Mouse (Mus musculus) liver, embryonic 11.5 days (tissue): ENCODE results near the gene St6galnac6. TPM values are rescaled to one million over a fixed set of nuclear protein-coding genes. Genes with fewer than 3 reads are reported as not detected.

Experiments used
- ATAC-seq: fragments of 200-750 bp; cut with Nextera tagmentation; replicated peaks from 2 replicates; pipeline ENCODE4 v1.8.0; 2017; ENCODE audit warnings: moderate number of reproducible peaks, mild to moderate bottlenecking, moderate TSS enrichment, moderate library complexity; ENCODE audit not compliant: low FRiP score
- DNase-seq: peaks from one replicate; pipeline ENCODE4 v3.0.0-alpha.2; 2017; ENCODE audit warnings: low spot score
- H3K27ac ChIP-seq: fragments of 300-500 bp; sonication (generic); 2 replicates; pipeline ENCODE4 v1.5.1; 2014; ENCODE audit warnings: mild to moderate bottlenecking, low read depth, low read length, control low read depth
- H3K27me3 ChIP-seq: fragments of 300-500 bp; sonication (generic); replicated peaks from 2 replicates; pipeline ENCODE4 v1.6.1; 2014; ENCODE audit warnings: low read length, mixed read lengths; ENCODE audit not compliant: control insufficient read depth, insufficient read depth
- H3K36me3 ChIP-seq: fragments of 300-500 bp; sonication (generic); 2 replicates; pipeline ENCODE4 v1.6.1; 2014; ENCODE audit warnings: mild to moderate bottlenecking, low read length, moderate library complexity, mixed read lengths; ENCODE audit not compliant: control insufficient read depth, insufficient read depth
- H3K4me1 ChIP-seq: fragments of 300-500 bp; sonication (generic); replicated peaks from 2 replicates; pipeline ENCODE4 v1.6.1; 2014; ENCODE audit warnings: low read length, mixed read lengths; ENCODE audit not compliant: control insufficient read depth, insufficient read depth
- H3K4me2 ChIP-seq: fragments of 300-500 bp; sonication (generic); 2 replicates; pipeline ENCODE4 v1.6.1; 2014; ENCODE audit warnings: mild to moderate bottlenecking, control low read depth, moderate library complexity
- H3K4me3 ChIP-seq: fragments of 300-500 bp; sonication (generic); 2 replicates; pipeline ENCODE4 v1.5.1; 2014; ENCODE audit warnings: low read depth, low read length, control low read depth
- H3K9ac ChIP-seq: fragments of 300-500 bp; sonication (generic); 2 replicates; pipeline ENCODE4 v1.6.1; 2014; ENCODE audit warnings: low read depth, low read length, control low read depth
- H3K9me3 ChIP-seq: fragments of 300-500 bp; sonication (generic); 2 replicates; pipeline ENCODE4 v1.6.1; 2016; ENCODE audit warnings: low read length, inconsistent platforms, mixed read lengths; ENCODE audit not compliant: control insufficient read depth
- WGBS: fragments of 180-500 bp; shearing (Covaris S2); extraction: QIAGEN DNeasy Blood & Tissue Kit; methylation state at CpG from one replicate; pipeline ENCODE4 v1.1.7; 2014; 5-methylcytosine and 5-hydroxymethylcytosine counted together
- polyA plus RNA-seq: library from polyadenylated mRNA; unstranded; fragments of >200 nt; fragmentation: Nextera tagmentation; extraction: Ambion mirVana; gene quantifications from 2 replicates; pipeline ENCODE4 v1.2.1, GENCODE M21; 2014

The St6galnac6 gene
- polyA plus RNA-seq, 1 experiment from 2014 or later: 10.6 TPM

GRCm38 (mm10) chr2:32617601-32618000 is 18.1 kb downstream of the St6galnac6 start:
- Histone ChIP-seq H3K9me3 (no peaks in the 10 kb centered on the region), H3K27ac (no peak overlapping the region), H3K4me1 (peaks cover 29% of the 10 kb centered on the region), H3K27me3 (no peaks in the 10 kb centered on the region), H3K9ac (no peak overlapping the region), H3K4me2 (no peak overlapping the region), H3K36me3 (peaks cover 41% of the 10 kb centered on the region), H3K4me3 (no peak overlapping the region)
- DNase-seq: no peak
- WGBS: 95% methylated on average over 4 of the region's 4 CpGs
- ATAC-seq: no peak

GRCm38 (mm10) chr2:32618051-32618450 is 18.5 kb downstream of the St6galnac6 start:
- no peak overlapping the region for H3K27ac ChIP-seq
- H3K4me3 ChIP-seq: no peak overlapping the region

DNA sequence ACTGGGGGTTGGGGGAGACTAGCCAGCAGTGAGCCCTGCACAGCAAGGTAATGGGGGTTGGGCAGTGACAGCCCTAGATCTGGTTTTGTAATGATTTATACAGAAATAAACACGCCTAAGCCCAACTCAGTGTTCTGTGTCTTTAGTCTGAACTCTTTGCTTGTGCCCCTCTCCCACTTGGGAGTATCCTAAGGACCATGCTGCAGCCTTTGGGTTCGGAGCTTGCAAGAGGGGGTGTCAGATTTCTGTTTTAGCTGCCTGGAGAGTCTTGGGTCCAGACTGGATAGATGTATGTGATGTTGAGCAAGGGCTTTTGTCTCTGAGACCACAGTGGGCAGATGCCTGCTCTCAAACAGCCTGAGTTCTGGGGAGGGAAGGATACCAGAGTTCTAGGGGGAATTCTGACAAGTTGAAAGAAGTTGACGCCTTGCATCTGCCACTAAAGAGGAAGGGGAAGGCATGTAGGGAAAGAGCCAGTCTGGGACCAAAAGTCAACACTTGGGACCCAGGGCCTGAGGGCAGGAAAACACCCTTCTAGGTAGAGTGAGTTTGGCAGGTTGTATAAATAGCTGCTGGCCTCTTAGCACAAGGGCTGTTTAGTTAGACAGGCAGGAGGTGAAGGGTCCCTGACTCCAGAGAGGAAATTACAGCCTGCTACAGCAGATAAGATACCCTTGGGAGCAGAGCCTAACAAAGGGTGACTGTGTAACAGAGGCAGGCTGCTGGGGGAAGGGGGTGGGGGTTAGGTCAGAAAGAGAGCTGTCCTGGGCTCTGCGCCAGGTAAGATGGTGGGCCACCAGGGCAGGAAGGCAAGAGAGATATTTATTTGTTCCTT is 21.4 kb downstream of the St6galnac6 start:
- DNase-seq (no peak), ATAC-seq (peak; percentile 65; the same call in 1 of the 2 replicates)
- Histone ChIP-seq H3K9ac (0 out of 2 replicates have a peak overlapping the region, but pooled peaks have one; percentile 5), H3K9me3 (no peaks in the 10 kb centered on the region), H3K4me2 (0 out of 2 replicates have a peak overlapping the region, but pooled peaks have one; percentile 13), H3K4me1 (peaks cover 45% of the 10 kb centered on the region), H3K27ac (peak overlapping the region; percentile 64), H3K27me3 (no peaks in the 10 kb centered on the region), H3K4me3 (no peak overlapping the region), H3K36me3 (peaks cover 26% of the 10 kb centered on the region)
- 34% methylated on average over 4 of the region's 4 CpGs for WGBS

More at GRCm38 (mm10) chr2:32618051-32618450, 18.5 kb downstream of the St6galnac6 start:
- Histone ChIP-seq H3K4me1 (peaks cover 29% of the 10 kb centered on the region), H3K9ac (no peak overlapping the region), H3K9me3 (no peaks in the 10 kb centered on the region), H3K36me3 (peaks cover 39% of the 10 kb centered on the region), H3K27me3 (no peaks in the 10 kb centered on the region), H3K4me2 (no peak overlapping the region)
- 89% methylated on average over 9 of the region's 9 CpGs for WGBS
- DNase-seq: no peak
- no peak for ATAC-seq

DNA sequence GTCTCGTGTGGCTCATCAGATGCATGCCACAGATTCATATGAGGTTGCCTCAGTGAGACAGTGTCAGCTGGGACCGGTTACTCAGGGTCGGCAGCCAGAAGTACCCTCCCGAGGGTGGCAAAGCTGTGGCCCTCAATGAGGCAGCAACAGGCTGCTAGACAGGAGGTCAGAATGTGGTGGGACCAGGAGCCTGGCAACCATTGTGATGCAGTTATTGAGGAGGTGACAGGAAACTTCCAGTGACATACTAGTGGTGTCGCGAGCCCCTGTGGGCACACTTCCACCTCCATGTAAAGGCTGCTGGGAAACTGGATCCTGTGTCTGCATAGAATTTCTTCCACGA is 22.0 kb downstream of the St6galnac6 start, which contains the start of gene Ak1:
Ak1 (plus strand) TSS at position 242 of the 343 bp plus-strand sequence.
- Histone ChIP-seq H3K9ac (0 out of 2 replicates have a peak within 1 kb of the TSS, but pooled peaks have one; percentile 5), H3K27ac (peak within 1 kb of the TSS; percentile 64), H3K4me2 (0 out of 2 replicates have a peak within 1 kb of the TSS, but pooled peaks have one; percentile 23)

GRCm38 (mm10) chr2:32624111-32624748 is 24.7 kb downstream of the St6galnac6 start:
- Histone ChIP-seq H3K4me1 (peaks cover 50% of the 10 kb centered on the region), H3K4me3 (no peak overlapping the region), H3K27ac (no peak overlapping the region), H3K4me2 (no peak overlapping the region), H3K9ac (no peak overlapping the region), H3K27me3 (no peaks in the 10 kb centered on the region), H3K36me3 (peaks cover 2% of the 10 kb centered on the region; the same call in 1 of the 2 replicates), H3K9me3 (no peaks in the 10 kb centered on the region)
- 69% methylated on average over 5 of the region's 5 CpGs for WGBS
- ATAC-seq: no peak
- no peak for DNase-seq

More for the DNA sequence above, 22.0 kb downstream of the St6galnac6 start, which contains the start of gene Ak1:
- no peaks in the 10 kb centered on the region for H3K27me3 ChIP-seq
- H3K9me3 ChIP-seq: no peaks in the 10 kb centered on the region
- ATAC-seq: no peak
- H3K4me1 ChIP-seq: peaks cover 46% of the 10 kb centered on the region
- WGBS: 47% methylated on average over 7 of the region's 7 CpGs
- H3K36me3 ChIP-seq: peaks cover 23% of the 10 kb centered on the region
- DNase-seq: no peak
- H3K4me3 ChIP-seq: no peak within 1 kb of the TSS

DNA sequence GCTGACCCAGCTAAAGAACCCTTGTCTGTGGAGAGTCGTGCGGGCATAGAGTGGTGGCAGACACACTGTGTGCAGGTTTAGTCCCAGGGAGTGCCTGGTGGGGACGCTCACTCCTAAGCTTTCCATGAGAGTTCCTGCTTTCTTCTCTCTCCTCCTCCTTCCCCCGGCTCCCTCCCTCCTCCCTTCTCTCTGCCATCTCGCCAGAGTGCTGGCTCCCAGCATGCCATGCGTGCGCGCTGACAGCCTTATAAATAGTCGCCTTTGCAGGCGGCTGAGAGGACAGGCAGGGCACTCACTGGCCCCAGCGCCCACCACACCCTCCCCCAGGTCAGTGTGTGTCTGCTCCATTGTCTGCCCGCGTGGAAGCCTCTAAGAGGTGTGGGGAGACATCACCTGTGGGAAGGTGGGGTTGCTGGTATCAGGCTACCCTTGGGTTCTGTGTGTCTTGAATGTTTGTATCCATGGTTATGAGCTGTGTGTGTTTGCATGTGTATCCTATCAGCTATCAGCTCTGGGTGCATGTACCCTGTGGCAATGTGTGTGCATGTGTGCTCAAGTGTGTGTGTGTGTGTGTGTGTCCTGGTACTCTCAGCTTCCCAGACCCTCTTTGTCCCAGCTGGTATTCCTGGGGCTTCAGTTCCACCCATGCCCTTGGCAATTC is 25.8 kb downstream of the St6galnac6 start:
- ATAC-seq: peak; percentile 30; the same call in 1 of the 2 replicates
- peak; percentile 65 for DNase-seq
- Histone ChIP-seq H3K9me3 (no peaks in the 10 kb centered on the region), H3K4me3 (peak overlapping the region; percentile 26), H3K27me3 (no peaks in the 10 kb centered on the region), H3K36me3 (no peaks in the 10 kb centered on the region), H3K4me1 (peaks cover 41% of the 10 kb centered on the region), H3K4me2 (peak overlapping the region; percentile 55), H3K27ac (peak overlapping the region; percentile 43; the same call in 1 of the 2 replicates), H3K9ac (peak overlapping the region; percentile 53)
- 6% methylated on average over 13 of the region's 13 CpGs for WGBS

DNA sequence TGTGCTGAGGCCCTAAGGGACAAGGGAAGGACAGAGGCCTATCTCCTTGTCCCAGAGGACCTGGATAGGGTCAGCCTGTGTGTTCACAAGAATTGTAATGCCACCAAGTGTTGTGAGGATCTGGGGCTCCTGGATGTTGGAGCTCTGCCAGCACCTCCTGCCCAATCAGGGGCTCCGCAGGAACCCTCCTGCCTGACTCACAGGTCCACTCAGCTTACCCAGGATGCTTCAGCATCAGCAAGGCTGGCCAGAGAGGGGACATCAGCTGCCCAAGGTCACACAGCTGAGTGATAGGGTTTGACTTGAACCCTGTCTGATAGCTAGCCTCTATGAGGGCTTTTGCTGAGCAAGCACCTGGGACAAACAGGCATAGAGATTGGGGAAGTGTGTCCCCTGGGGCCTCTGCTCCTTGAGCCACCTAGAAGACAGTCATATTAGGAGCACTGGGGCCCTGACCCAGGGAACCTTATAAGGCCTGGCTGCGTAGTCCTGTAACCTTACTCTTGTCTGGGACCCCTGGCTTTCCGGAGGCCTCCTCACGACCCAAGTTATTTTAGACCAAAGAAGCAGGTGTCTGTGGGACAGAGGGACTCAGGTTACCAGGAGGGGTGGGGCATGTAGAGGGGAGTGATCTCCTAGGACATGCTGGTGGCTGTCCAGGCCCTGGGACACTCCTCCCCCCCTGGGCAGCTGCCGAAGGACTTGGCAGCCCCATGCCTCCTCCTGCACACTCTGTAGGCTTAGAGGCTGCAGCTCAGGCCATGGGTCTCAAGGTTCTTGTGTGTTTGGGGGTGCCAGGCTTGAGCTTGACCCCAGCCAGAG is 26.6 kb downstream of the St6galnac6 start:
- Histone ChIP-seq H3K9me3 (no peaks in the 10 kb centered on the region), H3K36me3 (no peaks in the 10 kb centered on the region), H3K4me1 (peaks cover 34% of the 10 kb centered on the region), H3K4me3 (no peak overlapping the region), H3K4me2 (peak overlapping the region; percentile 55), H3K27ac (peak overlapping the region; percentile 43; the same call in 1 of the 2 replicates), H3K9ac (peak overlapping the region; percentile 53), H3K27me3 (no peaks in the 10 kb centered on the region)
- ATAC-seq (no peak), DNase-seq (no peak)
- WGBS: 57% methylated on average over 5 of the region's 5 CpGs
